Mouse (Mus musculus) bone marrow macrophage, adult 2 months (primary cell): ENCODE measurements around the gene Nr4a1. TPM values are rescaled to one million over a fixed set of nuclear protein-coding genes. Genes with fewer than 3 reads are reported as not detected.

Source experiments
- H3K27ac ChIP-seq: 2 replicates; pipeline ENCODE4 v1.5.1; 2012; ENCODE audit warnings: low read depth, low read length; ENCODE audit not compliant: insufficient read depth
- H3K4me1 ChIP-seq: 2 replicates; pipeline ENCODE4 v1.6.1; 2012; ENCODE audit warnings: low read length; ENCODE audit not compliant: control insufficient read depth, insufficient read depth
- H3K4me3 ChIP-seq: 2 replicates; pipeline ENCODE4 v1.5.1; 2012; ENCODE audit warnings: mild to moderate bottlenecking, low read length, moderate library complexity; ENCODE audit not compliant: insufficient read depth
- CTCF ChIP-seq: IDR thresholded peaks from 2 replicates; pipeline ENCODE4 v1.5.1; 2012; ENCODE audit warnings: low read depth, mild to moderate bottlenecking, low read length, moderate library complexity
- POLR2A ChIP-seq: IDR thresholded peaks from 2 replicates; pipeline ENCODE4 v1.6.1; 2012; ENCODE audit warnings: mild to moderate bottlenecking, low read depth, low read length, borderline replicate concordance
- polyA plus RNA-seq: library from polyadenylated mRNA; stranded (reverse); fragments of >200 nt; gene quantifications from 2 replicates; pipeline ENCODE4 v1.2.4, GENCODE M21; 2012; ENCODE audit not compliant: missing spikeins, insufficient read depth, insufficient read length

The Nr4a1 gene
- polyA plus RNA-seq, 1 experiment, result 8.8 TPM

GRCm38 (mm10) chr15:101308440-101309348 is 54.6 kb downstream of the Nr4a1 start:
- H3K27ac ChIP-seq, result peak overlapping the region; percentile 63
- peaks cover 19% of the 10 kb centered on the region for H3K4me1 ChIP-seq

GRCm38 (mm10) chr15:101309493-101309892 is 55.4 kb downstream of the Nr4a1 start:
- Histone ChIP-seq H3K4me3 (no peak overlapping the region), H3K4me1 (peaks cover 19% of the 10 kb centered on the region), H3K27ac (peak overlapping the region; percentile 24)
- TF ChIP-seq POLR2A, result no peak
- TF ChIP-seq CTCF, result no peak

More at GRCm38 (mm10) chr15:101308440-101309348, 54.6 kb downstream of the Nr4a1 start:
- TF ChIP-seq POLR2A, result no peak
- no peak for TF ChIP-seq CTCF
- H3K4me3 ChIP-seq, result no peak overlapping the region

GRCm38 (mm10) chr15:101311087-101311770 is 57.2 kb downstream of the Nr4a1 start:
- TF ChIP-seq POLR2A, result no peak
- TF ChIP-seq CTCF, result no peak
- no peak overlapping the region for H3K4me3 ChIP-seq
- H3K4me1 ChIP-seq, result peaks cover 20% of the 10 kb centered on the region
- no peak overlapping the region for H3K27ac ChIP-seq

- TF ChIP-seq CTCF (no peak), POLR2A (no peak)
- Histone ChIP-seq H3K27ac (no peak overlapping the region), H3K4me3 (no peak overlapping the region), H3K4me1 (peaks cover 27% of the 10 kb centered on the region)
Measured at GRCm38 (mm10) chr15:101312006-101312405, 57.9 kb downstream of the Nr4a1 start.

GRCm38 (mm10) chr15:101315378-101315777 is 61.3 kb downstream of the Nr4a1 start:
- H3K4me3 ChIP-seq, result no peak overlapping the region
- no peak for TF ChIP-seq CTCF
- TF ChIP-seq POLR2A, result no peak
- no peak overlapping the region for H3K27ac ChIP-seq
- H3K4me1 ChIP-seq, result peaks cover 38% of the 10 kb centered on the region

GRCm38 (mm10) chr15:101315832-101316231 is 61.8 kb downstream of the Nr4a1 start:
- Histone ChIP-seq H3K4me3 (peak overlapping the region; percentile 53), H3K4me1 (peaks cover 42% of the 10 kb centered on the region), H3K27ac (no peak overlapping the region)
- TF ChIP-seq POLR2A, result no peak
- TF ChIP-seq CTCF, result peak; percentile 72

- H3K27ac ChIP-seq, result peak overlapping the region; percentile 80
- TF ChIP-seq POLR2A (no peak), CTCF (no peak)
- H3K4me3 ChIP-seq, result peak overlapping the region; percentile 53
- peaks cover 42% of the 10 kb centered on the region for H3K4me1 ChIP-seq
Measured at GRCm38 (mm10) chr15:101316279-101316912, 62.3 kb downstream of the Nr4a1 start.

GRCm38 (mm10) chr15:101316913-101317813 is 63.1 kb downstream of the Nr4a1 start:
- peaks cover 42% of the 10 kb centered on the region for H3K4me1 ChIP-seq
- TF ChIP-seq CTCF (no peak), POLR2A (no peak)
- H3K27ac ChIP-seq, result peak overlapping the region; percentile 80
- no peak overlapping the region for H3K4me3 ChIP-seq

GRCm38 (mm10) chr15:101317814-101318500 is 63.9 kb downstream of the Nr4a1 start:
- peaks cover 42% of the 10 kb centered on the region for H3K4me1 ChIP-seq
- peak overlapping the region; percentile 85 for H3K27ac ChIP-seq
- TF ChIP-seq CTCF (no peak), POLR2A (no peak)
- no peak overlapping the region for H3K4me3 ChIP-seq
